Mouse (Mus musculus) limb, embryonic 13.5 days (tissue): Measurements from ENCODE around the gene Kctd15. TPM values are rescaled to one million over a fixed set of nuclear protein-coding genes. Genes with fewer than 3 reads are reported as not detected.

Experiments used
- ATAC-seq: fragments of 200-750 bp; cut with Nextera tagmentation; 2 replicates; pipeline ENCODE4 v1.8.0; 2017; ENCODE audit warnings: low read depth, moderate number of reproducible peaks, moderate TSS enrichment; ENCODE audit not compliant: low FRiP score
- H3K27ac ChIP-seq: fragments of 300-500 bp; sonication (generic); 2 replicates; pipeline ENCODE4 v1.5.1; 2015; ENCODE audit warnings: inconsistent platforms, mild to moderate bottlenecking, moderate library complexity
- H3K27me3 ChIP-seq: fragments of 300-500 bp; sonication (generic); 2 replicates; pipeline ENCODE4 v1.6.1; 2015; ENCODE audit warnings: mild to moderate bottlenecking, inconsistent platforms
- H3K36me3 ChIP-seq: fragments of 300-500 bp; sonication (generic); 2 replicates; pipeline ENCODE4 v1.6.1; 2015; ENCODE audit warnings: inconsistent platforms, mild to moderate bottlenecking, moderate library complexity
- H3K4me1 ChIP-seq: fragments of 300-500 bp; sonication (generic); 2 replicates; pipeline ENCODE4 v1.6.1; 2015; ENCODE audit warnings: inconsistent platforms
- H3K4me2 ChIP-seq: fragments of 300-500 bp; sonication (generic); replicated peaks from 2 replicates; pipeline ENCODE4 v1.6.1; 2015; ENCODE audit warnings: inconsistent platforms, mild to moderate bottlenecking, moderate library complexity
- H3K4me3 ChIP-seq: fragments of 300-500 bp; sonication (generic); 2 replicates; pipeline ENCODE4 v1.5.1; 2015; ENCODE audit warnings: moderate library complexity, mild to moderate bottlenecking, inconsistent platforms
- H3K9ac ChIP-seq: fragments of 300-500 bp; sonication (generic); 2 replicates; pipeline ENCODE4 v1.6.1; 2015; ENCODE audit warnings: mild to moderate bottlenecking, inconsistent platforms
- H3K9me3 ChIP-seq: fragments of 300-500 bp; sonication (generic); 2 replicates; pipeline ENCODE4 v1.6.1; 2016; ENCODE audit warnings: inconsistent platforms
- WGBS: fragments of 180-500 bp; shearing (Covaris S2); methylation state at CpG from one replicate; pipeline ENCODE4 v1.1.7; 2015; 5-methylcytosine and 5-hydroxymethylcytosine counted together
- polyA plus RNA-seq: library from polyadenylated mRNA; unstranded; fragments of >200 nt; fragmentation: Nextera tagmentation; extraction: Ambion mirVana; gene quantifications from 2 replicates; pipeline ENCODE4 v1.2.1, GENCODE M21; 2015

Kctd15 gene
- polyA plus RNA-seq, 1 experiment from 2014 or later, result 42.8 TPM

DNA sequence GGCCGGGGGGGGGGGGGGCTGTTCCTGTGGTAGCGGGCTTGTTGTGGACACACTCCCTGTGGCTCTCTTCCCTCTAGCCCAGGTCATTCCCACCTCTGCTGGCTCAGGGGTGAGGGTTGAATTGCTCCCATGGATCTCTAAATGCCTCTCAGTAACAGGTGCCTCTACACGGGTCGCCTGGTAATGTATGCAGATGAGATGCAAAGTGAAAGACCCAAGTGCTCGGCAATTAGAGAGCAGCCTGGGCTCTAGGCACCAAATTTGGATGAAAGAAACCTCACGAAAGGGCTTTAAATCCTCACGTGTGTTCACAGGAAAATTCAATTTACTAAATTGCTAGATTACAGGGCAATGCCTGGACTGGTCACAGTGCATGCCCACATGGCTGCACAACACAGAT, 29.3 kb upstream of the Kctd15 start:
- 36% methylated on average over 7 of the region's 7 CpGs for WGBS
- Histone ChIP-seq H3K27me3 (peaks cover 40% of the 10 kb centered on the region), H3K27ac (no peak overlapping the region), H3K4me1 (no peaks in the 10 kb centered on the region; the same call in 1 of the 2 replicates), H3K9ac (no peak overlapping the region), H3K9me3 (no peaks in the 10 kb centered on the region), H3K4me2 (no peak overlapping the region), H3K36me3 (no peaks in the 10 kb centered on the region), H3K4me3 (no peak overlapping the region)
- no peak for ATAC-seq

DNA sequence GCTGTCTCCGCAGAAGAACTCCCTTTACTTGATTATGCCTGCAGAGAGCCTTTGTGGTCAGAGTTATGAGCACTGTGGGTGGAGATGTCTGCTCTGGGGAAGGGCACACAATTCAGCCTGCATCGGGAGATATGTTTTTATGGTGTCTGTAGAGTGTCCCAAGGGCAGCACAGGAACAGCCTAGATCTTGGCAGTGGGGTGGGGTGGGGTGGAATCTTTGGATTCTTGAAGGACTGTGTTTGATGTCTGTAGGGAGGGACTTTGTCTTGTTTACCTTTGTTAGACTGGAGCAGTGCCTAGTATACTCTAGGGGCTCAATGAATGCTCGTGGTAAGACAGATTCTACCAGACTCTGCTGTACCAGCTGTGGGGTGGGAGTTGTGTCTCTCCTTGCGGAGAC, 28.6 kb upstream of the Kctd15 start:
- WGBS, result 66% methylated on average over 4 of the region's 4 CpGs
- Histone ChIP-seq H3K36me3 (no peaks in the 10 kb centered on the region), H3K9me3 (no peaks in the 10 kb centered on the region), H3K9ac (no peak overlapping the region), H3K27me3 (peaks cover 44% of the 10 kb centered on the region), H3K4me1 (peaks cover under 1% of the 10 kb centered on the region), H3K27ac (no peak overlapping the region), H3K4me3 (no peak overlapping the region), H3K4me2 (no peak overlapping the region)
- no peak for ATAC-seq

DNA sequence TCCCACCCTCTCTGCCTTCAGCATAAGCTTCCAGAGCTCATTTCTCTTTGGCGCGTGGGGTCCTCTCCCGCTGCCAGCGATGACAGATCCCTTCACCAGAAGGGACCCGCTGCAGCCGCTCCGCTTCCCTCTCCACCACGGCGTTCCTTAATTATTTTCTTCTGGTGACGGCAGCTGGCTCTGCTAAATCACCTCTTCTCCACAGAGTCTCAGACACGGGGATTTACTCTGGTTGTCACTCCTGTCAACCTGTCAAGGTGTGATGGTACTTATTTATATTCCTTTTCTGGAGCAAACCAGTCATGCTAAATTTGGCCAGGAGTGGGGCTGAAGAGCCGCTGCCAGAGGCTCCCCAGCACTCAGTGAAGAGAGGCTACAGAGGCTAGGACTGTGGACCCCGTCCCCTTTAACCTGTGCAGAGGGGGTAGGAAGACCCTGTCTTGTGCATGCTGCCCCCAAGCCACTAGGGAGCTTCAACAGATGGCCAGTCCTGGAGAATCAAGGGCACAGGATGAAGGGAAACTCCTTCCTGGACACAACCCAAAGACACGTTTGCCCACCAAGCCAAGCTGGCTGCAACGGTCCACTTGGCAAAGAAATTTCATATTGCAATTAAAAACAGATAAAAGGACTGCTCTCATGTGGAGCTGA, 24.4 kb upstream of the Kctd15 start:
- Histone ChIP-seq H3K4me1 (peaks cover 8% of the 10 kb centered on the region), H3K27ac (no peak overlapping the region), H3K9ac (no peak overlapping the region), H3K27me3 (peaks cover 39% of the 10 kb centered on the region), H3K4me3 (no peak overlapping the region), H3K36me3 (no peaks in the 10 kb centered on the region), H3K4me2 (no peak overlapping the region), H3K9me3 (no peaks in the 10 kb centered on the region)
- WGBS, result 29% methylated on average over 15 of the region's 15 CpGs
- no peak for ATAC-seq

DNA sequence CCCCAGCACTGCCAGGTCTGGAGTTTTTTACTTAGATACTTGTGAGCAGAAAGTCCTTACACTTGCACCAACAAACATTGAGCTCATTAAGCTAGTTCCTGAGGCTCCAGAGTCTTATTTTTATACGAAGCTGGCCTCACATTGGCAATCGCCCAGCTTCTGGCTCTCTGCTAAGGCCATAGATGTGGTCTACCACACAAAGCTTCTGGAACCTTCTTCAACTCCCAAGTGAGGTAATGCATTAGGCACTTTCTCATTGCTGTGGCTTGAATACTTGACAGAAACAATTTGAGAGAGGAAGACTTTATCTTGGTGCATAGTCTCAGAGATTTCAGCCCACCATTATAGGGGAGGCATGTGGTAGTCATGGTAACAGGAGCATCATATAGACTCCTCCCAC, 23.4 kb upstream of the Kctd15 start:
- no peaks in the 10 kb centered on the region for H3K36me3 ChIP-seq
- 52% methylated on average over 2 of the region's 2 CpGs for WGBS
- H3K4me2 ChIP-seq, result no peak overlapping the region
- no peak for ATAC-seq
- peaks cover 43% of the 10 kb centered on the region for H3K27me3 ChIP-seq
- peaks cover 18% of the 10 kb centered on the region for H3K4me1 ChIP-seq
- H3K4me3 ChIP-seq, result no peak overlapping the region
- H3K27ac ChIP-seq, result no peak overlapping the region
- no peak overlapping the region for H3K9ac ChIP-seq
- no peaks in the 10 kb centered on the region for H3K9me3 ChIP-seq

DNA sequence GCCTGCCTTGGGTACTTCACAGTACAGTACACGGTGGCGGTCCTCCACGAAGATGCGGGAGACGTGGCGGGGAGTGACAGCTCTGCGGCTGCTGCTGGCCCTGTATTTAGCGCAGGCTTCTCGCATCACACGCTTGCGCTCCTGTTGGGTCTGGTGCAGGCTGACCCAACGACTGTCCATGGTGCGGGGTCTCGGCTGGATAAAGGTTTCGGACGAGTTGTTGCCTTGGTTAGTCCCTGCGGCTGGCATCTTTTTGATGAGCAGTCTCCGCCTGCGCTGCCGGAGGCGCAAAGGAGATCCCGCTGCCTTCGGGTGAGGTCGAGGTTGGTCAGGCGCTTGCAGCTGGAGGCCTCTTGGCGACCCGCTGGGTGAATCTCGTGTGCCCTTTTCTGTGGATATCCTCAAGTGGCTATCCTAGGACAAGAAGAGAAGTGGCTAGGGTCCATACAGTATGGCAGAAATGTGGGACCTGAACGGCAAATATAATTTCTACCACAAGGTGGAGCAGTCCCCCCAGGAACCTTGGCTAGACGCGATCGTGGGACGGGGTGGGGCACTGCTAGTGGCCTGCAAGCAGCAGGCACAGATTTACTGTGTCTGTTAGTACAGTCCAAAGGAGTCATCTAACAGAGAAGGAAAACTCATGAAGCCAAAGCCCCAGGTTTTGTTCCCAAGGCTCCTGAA, 19.4 kb upstream of the Kctd15 start:
- WGBS, result 12% methylated on average over 33 of the region's 33 CpGs
- Histone ChIP-seq H3K4me1 (peaks cover 19% of the 10 kb centered on the region), H3K9ac (0 out of 2 replicates have a peak overlapping the region, but pooled peaks have one; percentile 19), H3K4me2 (peak overlapping the region; percentile 63), H3K27ac (no peak overlapping the region), H3K27me3 (peaks cover 52% of the 10 kb centered on the region), H3K36me3 (no peaks in the 10 kb centered on the region), H3K4me3 (peak overlapping the region; percentile 33), H3K9me3 (no peaks in the 10 kb centered on the region)
- peak; percentile 71; the same call in 1 of the 2 replicates for ATAC-seq

DNA sequence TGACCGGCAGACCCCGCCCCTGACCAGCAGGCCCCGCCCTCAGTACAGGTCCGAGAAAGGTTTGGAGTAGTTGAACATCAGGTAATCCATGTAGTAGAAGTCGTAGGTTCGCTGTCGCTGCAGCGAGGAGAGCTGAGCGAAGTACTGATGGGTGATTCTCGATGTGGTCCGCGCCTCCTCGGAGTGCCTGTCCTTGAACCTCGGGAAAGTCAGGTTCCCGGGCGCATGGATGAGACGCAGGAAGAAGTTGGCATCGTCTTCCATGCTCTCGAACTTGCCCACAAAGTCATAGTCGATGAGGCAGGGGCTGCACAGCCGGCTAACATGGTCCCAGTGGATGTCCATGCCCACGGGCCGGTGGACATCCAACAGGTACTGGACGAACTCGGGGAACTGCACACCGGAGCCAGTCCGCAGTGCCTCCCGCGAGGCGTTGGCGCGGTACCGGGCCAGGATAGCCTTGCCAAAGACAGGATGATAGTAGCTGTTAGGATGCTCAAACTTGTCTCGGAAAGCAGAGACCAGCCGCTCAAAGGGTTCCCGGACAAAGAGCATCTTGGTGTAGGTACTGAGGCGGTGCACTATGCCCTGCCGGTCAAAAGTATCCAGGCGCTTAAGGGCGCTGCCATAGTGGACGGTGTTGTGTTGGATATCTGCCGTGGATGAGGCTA, 18.7 kb upstream of the Kctd15 start:
- no peaks in the 10 kb centered on the region for H3K36me3 ChIP-seq
- peaks cover 19% of the 10 kb centered on the region for H3K4me1 ChIP-seq
- no peak overlapping the region for H3K27ac ChIP-seq
- H3K4me3 ChIP-seq, result peak overlapping the region; percentile 33
- H3K9ac ChIP-seq, result 0 out of 2 replicates have a peak overlapping the region, but pooled peaks have one; percentile 19
- no peak for ATAC-seq
- H3K27me3 ChIP-seq, result peaks cover 46% of the 10 kb centered on the region
- H3K4me2 ChIP-seq, result peak overlapping the region; percentile 63
- no peaks in the 10 kb centered on the region for H3K9me3 ChIP-seq
- WGBS, result 16% methylated on average over 42 of the region's 42 CpGs

DNA sequence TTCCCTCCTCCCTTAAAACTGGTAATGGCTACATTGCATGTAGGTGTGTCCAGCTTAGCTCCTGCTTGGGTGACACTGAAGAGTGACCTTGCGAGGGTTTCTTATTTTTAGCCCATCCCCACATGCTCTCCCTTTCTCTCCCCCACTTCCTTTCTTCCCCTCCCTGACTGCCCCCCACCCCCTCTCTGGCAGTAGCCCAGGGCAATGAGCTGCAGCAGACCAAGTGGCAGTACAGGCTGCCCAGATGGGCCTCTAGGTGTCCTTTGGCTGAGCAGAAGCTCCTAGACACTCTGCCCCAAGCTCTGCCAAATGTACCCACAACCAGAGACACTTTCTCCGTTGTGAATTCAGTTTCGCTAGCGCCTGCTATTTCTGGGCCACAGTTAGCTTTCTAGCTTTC, 16.4 kb upstream of the Kctd15 start:
- H3K4me1 ChIP-seq, result peaks cover 16% of the 10 kb centered on the region
- no peak overlapping the region for H3K4me2 ChIP-seq
- no peak overlapping the region for H3K4me3 ChIP-seq
- H3K27me3 ChIP-seq, result peaks cover 40% of the 10 kb centered on the region
- WGBS, result 84% methylated on average over 4 of the region's 4 CpGs
- no peak for ATAC-seq
- no peaks in the 10 kb centered on the region for H3K9me3 ChIP-seq
- no peak overlapping the region for H3K27ac ChIP-seq
- H3K36me3 ChIP-seq, result no peaks in the 10 kb centered on the region
- no peak overlapping the region for H3K9ac ChIP-seq

DNA sequence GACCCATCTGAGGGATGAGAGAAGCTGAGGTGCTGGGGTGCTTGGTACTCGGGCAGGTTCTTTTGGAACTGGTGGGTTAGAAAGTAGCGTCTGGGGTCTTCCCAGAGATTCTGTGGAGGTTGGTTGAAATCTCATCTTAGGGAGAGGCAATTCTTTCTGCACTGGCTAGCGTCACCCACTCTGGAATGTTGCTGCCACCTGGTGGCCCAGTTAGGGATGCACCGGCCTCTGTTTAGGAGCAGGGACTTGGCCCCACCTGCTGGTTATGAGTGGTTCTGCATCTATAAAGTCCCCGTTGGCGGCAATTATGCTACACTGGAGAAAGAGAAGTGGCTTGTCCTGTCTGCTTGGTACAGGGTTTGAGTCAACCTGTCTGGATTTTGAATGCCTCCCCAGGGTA, 15.4 kb upstream of the Kctd15 start:
- H3K9me3 ChIP-seq, result no peaks in the 10 kb centered on the region
- H3K27me3 ChIP-seq, result peaks cover 40% of the 10 kb centered on the region
- WGBS, result 3% methylated on average over 6 of the region's 6 CpGs
- no peak overlapping the region for H3K4me2 ChIP-seq
- H3K27ac ChIP-seq, result no peak overlapping the region
- no peak overlapping the region for H3K9ac ChIP-seq
- ATAC-seq, result peak; percentile 62; the same call in 1 of the 2 replicates
- peaks cover 16% of the 10 kb centered on the region for H3K4me1 ChIP-seq
- H3K4me3 ChIP-seq, result no peak overlapping the region
- no peaks in the 10 kb centered on the region for H3K36me3 ChIP-seq

DNA sequence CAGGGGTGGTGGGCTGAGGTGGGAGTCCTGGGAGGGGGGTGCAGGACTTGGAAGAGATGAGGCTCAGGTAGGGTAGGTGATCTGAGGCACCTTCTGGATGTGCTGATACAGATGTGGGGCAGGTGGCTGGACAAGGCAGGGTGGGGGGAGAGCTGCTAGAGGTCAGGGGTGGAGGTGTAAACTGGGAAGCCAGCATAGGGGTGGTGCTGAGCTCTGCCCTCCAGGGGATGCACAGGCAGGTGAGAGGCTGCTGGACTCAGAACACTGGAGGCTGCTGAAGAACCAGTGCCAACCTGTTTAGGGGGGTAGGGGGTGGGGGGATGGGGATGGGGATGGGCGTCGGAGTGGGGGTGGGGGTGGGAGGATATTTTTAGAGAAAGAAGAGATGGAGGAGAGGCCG, 14.2 kb upstream of the Kctd15 start:
- Histone ChIP-seq H3K36me3 (no peaks in the 10 kb centered on the region), H3K27ac (no peak overlapping the region), H3K4me3 (no peak overlapping the region), H3K9me3 (no peaks in the 10 kb centered on the region), H3K4me1 (peaks cover 13% of the 10 kb centered on the region), H3K9ac (no peak overlapping the region), H3K4me2 (no peak overlapping the region), H3K27me3 (peaks cover 37% of the 10 kb centered on the region)
- ATAC-seq, result no peak
- WGBS, result 72% methylated on average over 3 of the region's 3 CpGs

DNA sequence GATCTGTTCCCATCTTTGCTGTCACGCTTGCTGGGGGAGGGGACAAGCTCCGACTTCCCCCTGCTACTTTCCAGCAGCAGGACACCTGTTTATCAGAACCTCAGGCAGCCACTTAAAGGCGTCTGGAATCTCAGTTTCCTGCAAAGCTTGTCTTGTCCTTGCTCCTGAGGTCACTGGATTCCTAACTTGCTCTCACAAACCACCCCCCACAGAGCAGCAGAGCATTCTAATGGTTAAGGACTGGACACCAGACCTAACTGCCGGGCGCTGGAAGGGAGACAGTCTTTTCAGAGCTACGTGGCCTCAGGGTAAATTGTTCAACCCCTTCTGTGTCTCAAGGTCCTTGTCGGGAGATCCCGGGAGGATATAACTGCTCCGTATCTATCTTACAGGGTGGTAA, 12.8 kb upstream of the Kctd15 start:
- H3K4me2 ChIP-seq, result no peak overlapping the region
- peaks cover 22% of the 10 kb centered on the region for H3K27me3 ChIP-seq
- H3K27ac ChIP-seq, result no peak overlapping the region
- ATAC-seq, result no peak
- H3K4me1 ChIP-seq, result 0 out of 2 replicates have a peak, but pooled peaks cover 3% of the 10 kb centered on the region
- 19% methylated on average over 9 of the region's 9 CpGs for WGBS
- H3K36me3 ChIP-seq, result no peaks in the 10 kb centered on the region
- H3K9ac ChIP-seq, result no peak overlapping the region
- no peak overlapping the region for H3K4me3 ChIP-seq
- H3K9me3 ChIP-seq, result no peaks in the 10 kb centered on the region

DNA sequence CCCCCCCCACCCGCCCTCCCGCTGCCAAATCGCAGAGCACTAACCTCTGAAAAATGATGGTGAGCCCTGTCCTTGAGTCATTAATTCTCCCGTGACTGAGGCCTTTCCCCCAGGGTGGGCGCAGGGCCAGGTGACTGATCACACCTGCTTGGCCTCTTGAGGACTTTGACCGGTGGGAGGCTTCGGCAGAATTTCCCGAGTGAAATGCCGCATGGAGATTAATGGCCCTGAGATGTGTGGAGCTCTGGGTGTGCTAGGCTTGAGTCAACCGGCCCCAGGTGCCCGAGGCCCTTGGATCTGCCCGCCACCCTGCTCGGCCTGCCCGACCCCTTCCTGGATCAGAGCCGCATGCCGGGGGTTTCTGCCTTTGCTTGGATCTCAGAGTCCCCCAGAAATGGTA, 11.3 kb upstream of the Kctd15 start:
- Histone ChIP-seq H3K9me3 (no peaks in the 10 kb centered on the region), H3K4me2 (no peak overlapping the region), H3K27me3 (peaks cover 8% of the 10 kb centered on the region), H3K36me3 (no peaks in the 10 kb centered on the region), H3K9ac (no peak overlapping the region), H3K4me1 (0 out of 2 replicates have a peak, but pooled peaks cover 3% of the 10 kb centered on the region), H3K27ac (no peak overlapping the region), H3K4me3 (no peak overlapping the region)
- 81% methylated on average over 16 of the region's 16 CpGs for WGBS
- no peak for ATAC-seq

DNA sequence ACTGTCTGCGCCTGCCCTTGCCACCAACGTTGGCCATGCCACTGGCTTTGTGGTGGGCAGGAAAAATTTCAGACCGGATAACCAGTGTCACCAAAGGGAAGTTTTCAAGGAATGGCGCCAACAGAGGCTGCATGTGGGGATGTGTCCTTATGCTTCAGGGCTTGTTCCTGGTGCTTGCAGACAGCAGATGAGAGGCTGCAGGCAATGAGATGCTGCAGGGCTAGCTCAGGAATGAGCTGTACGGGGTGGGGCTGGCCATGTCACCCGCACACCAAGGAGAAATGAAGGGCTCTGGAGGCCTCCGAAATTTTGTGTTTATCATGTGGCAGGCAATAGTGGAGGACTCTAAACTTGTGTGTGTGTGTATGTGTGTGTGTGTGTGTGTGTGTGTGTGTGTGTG, 6.6 kb upstream of the Kctd15 start:
- H3K27ac ChIP-seq, result no peak overlapping the region
- no peaks in the 10 kb centered on the region for H3K36me3 ChIP-seq
- H3K9me3 ChIP-seq, result no peaks in the 10 kb centered on the region
- no peak for ATAC-seq
- 0 out of 2 replicates have a peak, but pooled peaks cover 6% of the 10 kb centered on the region for H3K4me1 ChIP-seq
- no peak overlapping the region for H3K9ac ChIP-seq
- no peak overlapping the region for H3K4me2 ChIP-seq
- no peak overlapping the region for H3K4me3 ChIP-seq
- 43% methylated on average over 7 of the region's 7 CpGs for WGBS
- H3K27me3 ChIP-seq, result no peaks in the 10 kb centered on the region
